8 mouse cellular contexts compared by ENCODE assay signal in genomic region chr1:89344546-89344945, GRCm38 (mm10).
DNase-seq lines count a peak whose midpoint lies in the region; ATAC-seq and TF ChIP-seq lines count a peak whose summit lies in the region.

No protein-coding gene starts in this region.

- H3K4me3 ChIP-seq in heart, adult 2 months = no peak overlapping the region
- no peak overlapping the region for H3K4me3 ChIP-seq in heart, embryonic 10.5 days
- H3K4me3 ChIP-seq in bone marrow, adult 2 months (replicated peaks; ENCODE audit: control insufficient read depth, low read depth, low read length) = no peak overlapping the region
- no peak overlapping the region for H3K4me3 ChIP-seq in embryonic fibroblast, embryonic 13.5 days (ENCODE audit: insufficient read depth, low read length)
- H3K4me3 ChIP-seq in limb, embryonic 11.5 days (ENCODE audit: low read depth, low read length) = no peak overlapping the region

- TF ChIP-seq CTCF in heart, adult 2 months (IDR thresholded peaks at IDR 0.05) = peak; percentile 66
- peak; percentile 54 for TF ChIP-seq CTCF in bone marrow, adult 2 months (IDR thresholded peaks at IDR 0.05; ENCODE audit: control insufficient read depth, insufficient read depth, low read length)
- TF ChIP-seq CTCF in embryonic fibroblast, embryonic 13.5 days (IDR thresholded peaks at IDR 0.05; ENCODE audit: borderline replicate concordance, insufficient read depth, low read length) = peak; percentile 75; the same call in 1 of the 2 replicates

- DNase-seq in heart, adult 2 months = peak; percentile 34 to 40
- DNase-seq in heart, embryonic 10.5 days (ENCODE audit: low spot score) = no peak
- peak; percentile 36 for DNase-seq in 416B (ENCODE audit: low read depth)
- peak; percentile 74 for DNase-seq in limb, embryonic 11.5 days (ENCODE audit: low spot score)
- peak; percentile 4 for DNase-seq in thymus, postnatal 0 days (ENCODE audit: low spot score)
- DNase-seq in right cerebral cortex, postnatal 10 days (ENCODE audit: low spot score in 2 of 2) = no peak

- no peaks in the 10 kb centered on the region for H3K4me1 ChIP-seq in heart, adult 2 months (ENCODE audit: control insufficient read depth, insufficient read depth, low read length)
- no peaks in the 10 kb centered on the region for H3K4me1 ChIP-seq in heart, embryonic 10.5 days
- no peaks in the 10 kb centered on the region for H3K4me1 ChIP-seq in bone marrow, adult 2 months (ENCODE audit: control insufficient read depth, insufficient read depth, low read length)
- no peaks in the 10 kb centered on the region for H3K4me1 ChIP-seq in embryonic fibroblast, embryonic 13.5 days (ENCODE audit: control insufficient read depth, insufficient read depth, low read length)
- H3K4me1 ChIP-seq in limb, embryonic 11.5 days (ENCODE audit: control insufficient read depth, insufficient read depth, low read length) = no peaks in the 10 kb centered on the region

- no peaks in the 10 kb centered on the region for H3K9me3 ChIP-seq in heart, embryonic 10.5 days
- no peaks in the 10 kb centered on the region for H3K9me3 ChIP-seq in limb, embryonic 11.5 days (ENCODE audit: control insufficient read depth, low read length)

- WGBS in heart, adult 2 months = 35% methylated on average over 6 of the region's 6 CpGs
- WGBS in heart, embryonic 10.5 days = 36% methylated on average over 6 of the region's 6 CpGs
- WGBS in bone marrow, adult 2 months = 40% methylated on average over 6 of the region's 6 CpGs
- 39% methylated on average over 6 of the region's 6 CpGs for WGBS in limb, embryonic 11.5 days

- H3K27me3 ChIP-seq in heart, adult 2 months (ENCODE audit: control insufficient read depth, insufficient read depth, low read length) = no peaks in the 10 kb centered on the region
- H3K27me3 ChIP-seq in heart, embryonic 10.5 days (ENCODE audit: insufficient read depth, poor library complexity, severe bottlenecking) = no peaks in the 10 kb centered on the region
- no peaks in the 10 kb centered on the region for H3K27me3 ChIP-seq in limb, embryonic 11.5 days (ENCODE audit: control insufficient read depth, insufficient read depth, low read length)

- no peaks in the 10 kb centered on the region for H3K79me2 ChIP-seq in heart, adult 2 months (replicated peaks; ENCODE audit: control insufficient read depth, insufficient read depth, low read length)

- H3K9ac ChIP-seq in heart, adult 2 months (ENCODE audit: low read depth, low read length) = no peak overlapping the region
- no peak overlapping the region for H3K9ac ChIP-seq in limb, embryonic 11.5 days (ENCODE audit: low read length)

- no peak overlapping the region for H3K27ac ChIP-seq in heart, adult 2 months
- H3K27ac ChIP-seq in heart, embryonic 10.5 days = no peak overlapping the region
- H3K27ac ChIP-seq in bone marrow, adult 2 months (ENCODE audit: control insufficient read depth, insufficient read depth, low read depth, low read length, poor library complexity) = no peak overlapping the region
- H3K27ac ChIP-seq in embryonic fibroblast, embryonic 13.5 days (ENCODE audit: insufficient read depth, low read length) = no peak overlapping the region
- H3K27ac ChIP-seq in limb, embryonic 11.5 days (replicated peaks; ENCODE audit: low read depth, low read length) = no peak overlapping the region

- no peak for TF ChIP-seq POLR2A in heart, adult 2 months (IDR thresholded peaks at IDR 0.05; ENCODE audit: insufficient read depth, low read depth, low read length)
- no peak for TF ChIP-seq POLR2A in bone marrow, adult 2 months (IDR thresholded peaks at IDR 0.05; ENCODE audit: borderline replicate concordance, control insufficient read depth, low read depth, low read length)
- TF ChIP-seq POLR2A in embryonic fibroblast, embryonic 13.5 days (IDR thresholded peaks at IDR 0.05; ENCODE audit: low read depth, low read length) = no peak

- no peak overlapping the region for H3K4me2 ChIP-seq in limb, embryonic 11.5 days (ENCODE audit: low read depth, severe bottlenecking)

- intact Hi-C loops in heart, adult 2 months (cut with DNase I) = no loop called here

- no peak for ATAC-seq in limb, embryonic 11.5 days (ENCODE audit: insufficient number of reproducible peaks, low FRiP score, low TSS enrichment, low read depth)

- H3K36me3 ChIP-seq in heart, adult 2 months (ENCODE audit: control insufficient read depth, insufficient read depth, low read length) = no peaks in the 10 kb centered on the region
- H3K36me3 ChIP-seq in heart, embryonic 10.5 days = no peaks in the 10 kb centered on the region
- H3K36me3 ChIP-seq in limb, embryonic 11.5 days (ENCODE audit: control insufficient read depth, insufficient read depth, low read length) = no peaks in the 10 kb centered on the region

- no peak for TF ChIP-seq EP300 in heart, adult 2 months (IDR thresholded peaks at IDR 0.05; ENCODE audit: insufficient read depth, low read depth, low read length)

Comparison
In these comparisons a context has a peak if more than half of its experiments do, and no peak if none do; other contexts are left out.
1. DNase-seq: peak in heart, adult 2 months (2 of 2), 416B (single experiment), limb, embryonic 11.5 days (single experiment) and thymus, postnatal 0 days (single experiment); none in heart, embryonic 10.5 days (single experiment) and right cerebral cortex, postnatal 10 days (0 of 2).
2. Peak in every context shown above with its lines, with median percentiles within 50 percentile points of each other: CTCF ChIP-seq.